Mouse (Mus musculus) MEL (cell line): Measurements from ENCODE around the gene Cic. TPM values are rescaled to one million over a fixed set of nuclear protein-coding genes. Genes with fewer than 3 reads are reported as not detected.
A peak's percentile ranks its signal among the peaks of the same experiment; 100 is the strongest.

ENCODE experiments used
- DNase-seq: peaks from one replicate; pipeline ENCODE4 v3.0.0; 2011; ENCODE audit warnings: low read depth, low spot score
- H3K27ac ChIP-seq: 2 replicates; pipeline ENCODE4 v1.5.1; 2012; ENCODE audit warnings: low read depth, mild to moderate bottlenecking, control low read depth, low read length, moderate library complexity; ENCODE audit not compliant: control insufficient read depth
- H3K27me3 ChIP-seq, 2 experiments: fragments of 150-350 bp in 1 of 2; sonication (generic) in 1 of 2; 2 replicates each; pipeline ENCODE4 v1.6.1; 2012; ENCODE audit warnings: low read length in 2 of 2, mild to moderate bottlenecking in 2 of 2, improper control_type of control experiment in 1 of 2, moderate library complexity in 1 of 2; ENCODE audit not compliant: insufficient read depth in 2 of 2, control insufficient read depth in 1 of 2
- H3K36me3 ChIP-seq, 2 experiments: 2 replicates each; pipeline ENCODE4 v1.6.1; 2012 to 2014; ENCODE audit warnings: low read length in 2 of 2, improper control_type of control experiment in 1 of 2, inconsistent platforms in 1 of 2, mild to moderate bottlenecking in 1 of 2; ENCODE audit not compliant: insufficient read depth in 2 of 2, control insufficient read depth in 1 of 2
- H3K4me1 ChIP-seq, 2 experiments: fragments of 150-350 bp in 1 of 2; sonication (generic) in 1 of 2; 2 replicates each; pipeline ENCODE4 v1.6.1; 2012; ENCODE audit warnings: low read length in 2 of 2, improper control_type of control experiment in 1 of 2, mild to moderate bottlenecking in 1 of 2; ENCODE audit not compliant: insufficient read depth in 2 of 2, control insufficient read depth in 1 of 2
- H3K4me3 ChIP-seq, 2 experiments: fragments of 150-350 bp in 1 of 2; sonication (generic) in 1 of 2; 2 replicates each; pipeline ENCODE4 v1.5.1; 2012; ENCODE audit warnings: low read depth in 2 of 2, low read length in 2 of 2, mild to moderate bottlenecking in 2 of 2, moderate library complexity in 2 of 2, control low read depth in 1 of 2, improper control_type of control experiment in 1 of 2; ENCODE audit not compliant: control insufficient read depth in 1 of 2, insufficient read depth in 1 of 2
- H3K79me2 ChIP-seq: 2 replicates; pipeline ENCODE4 v1.6.1; 2012; ENCODE audit warnings: mild to moderate bottlenecking, low read length, moderate library complexity; ENCODE audit not compliant: control insufficient read depth, poor library complexity, insufficient read depth
- H3K9ac ChIP-seq: 2 replicates; pipeline ENCODE4 v1.6.1; 2012; ENCODE audit warnings: low read depth, mild to moderate bottlenecking, control low read depth, low read length, moderate library complexity; ENCODE audit not compliant: control insufficient read depth, poor library complexity, severe bottlenecking
- H3K9me3 ChIP-seq: fragments of 150-350 bp; sonication (generic); replicated peaks from 2 replicates; pipeline ENCODE4 v1.6.1; 2012; ENCODE audit warnings: mild to moderate bottlenecking, low read length, improper control_type of control experiment, moderate library complexity; ENCODE audit not compliant: insufficient read depth
- BHLHE40 ChIP-seq: IDR thresholded peaks from 2 replicates; pipeline ENCODE4 v1.6.1; 2012; ENCODE audit warnings: low read depth, mild to moderate bottlenecking, inconsistent platforms, low read length, improper control_type of control experiment, borderline replicate concordance
- CTCF ChIP-seq, 3 experiments: IDR thresholded peaks in 2 of 3; conservative IDR thresholded peaks in 1 of 3; 2 replicates each; pipeline ENCODE4 v1.5.1; 2011 to 2012; ENCODE audit warnings: low read length in 3 of 3, low read depth in 2 of 3, mild to moderate bottlenecking in 2 of 3, improper control_type of control experiment in 1 of 3, inconsistent platforms in 1 of 3, mixed read lengths in 1 of 3, moderate library complexity in 1 of 3; ENCODE audit not compliant: control insufficient read depth in 1 of 3, insufficient read depth in 1 of 3, poor library complexity in 1 of 3, severe bottlenecking in 1 of 3
- E2F4 ChIP-seq: IDR thresholded peaks from 2 replicates; pipeline ENCODE4 v1.6.1; 2011; ENCODE audit warnings: low read depth, low read length, improper control_type of control experiment, borderline replicate concordance
- ELF1 ChIP-seq: IDR thresholded peaks from 2 replicates; pipeline ENCODE4 v1.6.1; 2014; ENCODE audit warnings: low read depth, mild to moderate bottlenecking, inconsistent platforms, low read length, improper control_type of control experiment, moderate library complexity
- EP300 ChIP-seq, 2 experiments: IDR thresholded peaks; 2 replicates each; pipeline ENCODE4 v1.6.1; 2011; ENCODE audit warnings: improper control_type of control experiment in 2 of 2, low read length in 2 of 2, low read depth in 1 of 2, mild to moderate bottlenecking in 1 of 2
- ETS1 ChIP-seq: IDR thresholded peaks from 2 replicates; pipeline ENCODE4 v1.6.1; 2012; ENCODE audit warnings: low read depth, mild to moderate bottlenecking, inconsistent platforms, low read length, improper control_type of control experiment, moderate library complexity
- GATA1 ChIP-seq: IDR thresholded peaks from 2 replicates; pipeline ENCODE4 v1.6.1; 2011; ENCODE audit warnings: low read depth, low read length, improper control_type of control experiment
- HCFC1 ChIP-seq: IDR thresholded peaks from 2 replicates; pipeline ENCODE4 v1.6.1; 2012; ENCODE audit warnings: low read depth, mild to moderate bottlenecking, inconsistent platforms, low read length, improper control_type of control experiment, moderate library complexity
- JUND ChIP-seq: IDR thresholded peaks from 2 replicates; pipeline ENCODE4 v1.6.1; 2011; ENCODE audit warnings: low read depth, mild to moderate bottlenecking, improper control_type of control experiment, low read length
- KAT2A ChIP-seq: conservative IDR thresholded peaks from 2 replicates; pipeline ENCODE4 v1.6.1; 2012; ENCODE audit warnings: low read depth, low read length, improper control_type of control experiment, inconsistent platforms
- MAFK ChIP-seq: IDR thresholded peaks from 2 replicates; pipeline ENCODE4 v1.6.1; 2011; ENCODE audit warnings: low read depth, mild to moderate bottlenecking, low read length, improper control_type of control experiment, borderline replicate concordance
- MAZ ChIP-seq: IDR thresholded peaks from 2 replicates; pipeline ENCODE4 v1.6.1; 2012; ENCODE audit warnings: low read depth, mild to moderate bottlenecking, inconsistent platforms, low read length, improper control_type of control experiment
- MEF2A ChIP-seq: IDR thresholded peaks from 2 replicates; pipeline ENCODE4 v1.6.1; 2014; ENCODE audit warnings: low read depth, mild to moderate bottlenecking, inconsistent platforms, low read length, improper control_type of control experiment; ENCODE audit not compliant: poor library complexity, insufficient replicate concordance, severe bottlenecking; ENCODE audit errors: extremely low read depth
- MXI1 ChIP-seq: IDR thresholded peaks from 2 replicates; pipeline ENCODE4 v1.6.1; 2011; ENCODE audit warnings: mild to moderate bottlenecking, low read depth, low read length, improper control_type of control experiment
- NELFE ChIP-seq: IDR thresholded peaks from 2 replicates; pipeline ENCODE4 v1.6.1; 2011; ENCODE audit warnings: low read depth, low read length, improper control_type of control experiment
- NRF1 ChIP-seq: IDR thresholded peaks from 2 replicates; pipeline ENCODE4 v1.6.1; 2014; ENCODE audit warnings: low read depth, mild to moderate bottlenecking, inconsistent platforms, low read length, improper control_type of control experiment, moderate library complexity; ENCODE audit not compliant: poor library complexity, insufficient read depth, severe bottlenecking
- POLR2A ChIP-seq, 2 experiments: IDR thresholded peaks; 2 replicates each; pipeline ENCODE4 v1.6.1; 2011 to 2012; ENCODE audit warnings: low read length in 2 of 2, mild to moderate bottlenecking in 2 of 2, control low read depth in 1 of 2, improper control_type of control experiment in 1 of 2, low read depth in 1 of 2, moderate library complexity in 1 of 2; ENCODE audit not compliant: control insufficient read depth in 1 of 2, insufficient read depth in 1 of 2, poor library complexity in 1 of 2
- POLR2AphosphoS2 ChIP-seq: IDR thresholded peaks from 2 replicates; pipeline ENCODE4 v1.6.1; 2011; ENCODE audit warnings: low read length, improper control_type of control experiment
- RAD21 ChIP-seq: IDR thresholded peaks from 2 replicates; pipeline ENCODE4 v1.6.1; 2011; ENCODE audit warnings: mild to moderate bottlenecking, low read depth, low read length, improper control_type of control experiment
- SIN3A ChIP-seq: IDR thresholded peaks from 2 replicates; pipeline ENCODE4 v1.6.1; 2012; ENCODE audit warnings: low read length, improper control_type of control experiment, inconsistent platforms
- SMC3 ChIP-seq: IDR thresholded peaks from 2 replicates; pipeline ENCODE4 v1.6.1; 2011; ENCODE audit warnings: low read depth, low read length, improper control_type of control experiment
- TAL1 ChIP-seq: IDR thresholded peaks from 2 replicates; pipeline ENCODE4 v1.6.1; 2012; ENCODE audit warnings: mild to moderate bottlenecking, inconsistent platforms, low read length, moderate library complexity, mixed read lengths
- TBP ChIP-seq: IDR thresholded peaks from 2 replicates; pipeline ENCODE4 v1.8.0; 2011; ENCODE audit warnings: low read depth, low read length, improper control_type of control experiment
- TCF12 ChIP-seq: IDR thresholded peaks from 2 replicates; pipeline ENCODE4 v1.6.1; 2014; ENCODE audit warnings: low read depth, mild to moderate bottlenecking, inconsistent platforms, low read length, improper control_type of control experiment, moderate library complexity
- UBTF ChIP-seq: IDR thresholded peaks from 2 replicates; pipeline ENCODE4 v1.6.1; 2012; ENCODE audit warnings: low read depth, mild to moderate bottlenecking, inconsistent platforms, low read length, improper control_type of control experiment, moderate library complexity, borderline replicate concordance; ENCODE audit not compliant: insufficient read depth
- USF1 ChIP-seq: IDR thresholded peaks from 2 replicates; pipeline ENCODE4 v1.6.1; 2014; ENCODE audit warnings: low read depth, mild to moderate bottlenecking, inconsistent platforms, low read length, improper control_type of control experiment, moderate library complexity
- USF2 ChIP-seq, 2 experiments: IDR thresholded peaks; 2 replicates each; pipeline ENCODE4 v1.6.1; 2011 to 2012; ENCODE audit warnings: improper control_type of control experiment in 2 of 2, low read length in 2 of 2, borderline replicate concordance in 1 of 2, inconsistent platforms in 1 of 2, low read depth in 1 of 2, mild to moderate bottlenecking in 1 of 2; ENCODE audit not compliant: insufficient read depth in 1 of 2
- ZKSCAN1 ChIP-seq: IDR thresholded peaks from 2 replicates; pipeline ENCODE4 v1.6.1; 2012; ENCODE audit warnings: low read depth, mild to moderate bottlenecking, inconsistent platforms, low read length, improper control_type of control experiment, moderate library complexity
- ZMIZ1 ChIP-seq: IDR thresholded peaks from 2 replicates; pipeline ENCODE4 v1.6.1; 2012; ENCODE audit warnings: low read depth, mild to moderate bottlenecking, inconsistent platforms, low read length, improper control_type of control experiment, moderate library complexity
- ZNF384 ChIP-seq: IDR thresholded peaks from 2 replicates; pipeline ENCODE4 v1.6.1; 2012; ENCODE audit warnings: low read depth, mild to moderate bottlenecking, inconsistent platforms, low read length, improper control_type of control experiment
- polyA plus RNA-seq, 2 experiments: library from polyadenylated mRNA; stranded (reverse) in 1 of 2; unstranded in 1 of 2; fragments of >175 nt in 1 of 2; fragments of >200 nt in 1 of 2; gene quantifications; 2 replicates each; pipeline versions ENCODE4 v1.2.1 to v1.2.4; 2012; ENCODE audit warnings: low replicate concordance in 2 of 2, low read depth in 1 of 2; ENCODE audit not compliant: insufficient read length in 2 of 2, insufficient read depth in 1 of 2, missing spikeins in 1 of 2
- total RNA-seq: library from RNA; depleted of rRNA; stranded (reverse); fragments of 300-350 nt; gene quantifications from 2 replicates; pipeline ENCODE4 v1.2.3, GENCODE M21; 2012

Cic gene
- total and polyA plus RNA-seq, 3 experiments: 56.6 to 157 (median 157) TPM

GRCm38 (mm10) chr7:25219416-25219750 is 48.1 kb upstream of the Cic start:
- H3K9me3 ChIP-seq: no peaks in the 10 kb centered on the region
- peak overlapping the region; percentile 56 for H3K27ac ChIP-seq
- TF ChIP-seq USF2 (IDR thresholded peaks at IDR 0.05; ENCODE audit: borderline replicate concordance in 1 of 2, insufficient read depth in 1 of 2, low read depth in 1 of 2, low read length in 2 of 2): no peak
- TF ChIP-seq HCFC1: no peak
- TF ChIP-seq MXI1: no peak
- TF ChIP-seq MAFK: no peak
- no peak for TF ChIP-seq TCF12
- TF ChIP-seq, all 39 proteins: peak for 0
- peaks cover 37% of the 10 kb centered on the region for H3K79me2 ChIP-seq
- H3K27me3 ChIP-seq: no peaks in the 10 kb centered on the region
- H3K4me1 ChIP-seq: peaks cover 0 to 24% of the 10 kb centered on the region in 2 experiments; a peak in 3 of 4 replicates
- peaks cover 3 to 21% of the 10 kb centered on the region in 2 experiments; a peak in 3 of 4 replicates for H3K36me3 ChIP-seq
- no peak for DNase-seq
- peak overlapping the region; percentile 77 for H3K9ac ChIP-seq
- H3K4me3 ChIP-seq: peak overlapping the region; percentile 75 to 87

GRCm38 (mm10) chr7:25219756-25220456 is 47.6 kb upstream of the Cic start:
- H3K9me3 ChIP-seq: no peaks in the 10 kb centered on the region
- H3K9ac ChIP-seq: peak overlapping the region; percentile 82
- H3K4me3 ChIP-seq: peak overlapping the region; percentile 75 to 87
- peaks cover 37% of the 10 kb centered on the region for H3K79me2 ChIP-seq
- no peaks in the 10 kb centered on the region for H3K27me3 ChIP-seq
- peaks cover 0 to 21% of the 10 kb centered on the region in 2 experiments; a peak in 3 of 4 replicates for H3K4me1 ChIP-seq
- peak; percentile 98 for DNase-seq
- peak overlapping the region; percentile 95 for H3K27ac ChIP-seq
- peaks cover 3 to 21% of the 10 kb centered on the region in 2 experiments; a peak in 2 of 4 replicates for H3K36me3 ChIP-seq
- TF ChIP-seq EP300 (IDR thresholded peaks at IDR 0.05; ENCODE audit: low read depth in 1 of 2, low read length in 2 of 2) (peak in 1 of 2 experiments; percentile 12; a peak in 2 of 4 replicates), JUND (no peak), ELF1 (peak; percentile 60), ETS1 (peak; percentile 38; the same call in 1 of the 2 replicates), ZKSCAN1 (no peak), HCFC1 (peak; percentile 71), SIN3A (peak; percentile 65), TBP (peak; percentile 87), BHLHE40 (no peak), UBTF (no peak), MEF2A (0 out of 2 replicates have a peak, but pooled peaks have one; percentile 26), MAZ (no peak), CTCF (IDR thresholded peaks at IDR 0.05 in 2 of 3, conservative IDR thresholded peaks at IDR 0.05 in 1 of 3; ENCODE audit: control insufficient read depth in 1 of 3, insufficient read depth in 1 of 3, low read depth in 2 of 3, low read length in 3 of 3, poor library complexity in 1 of 3, severe bottlenecking in 1 of 3) (no peak), ZNF384 (no peak), MAFK (no peak), GATA1 (no peak), ZMIZ1 (peak; percentile 73), E2F4 (no peak), USF1 (no peak; the same call in none of the 2 replicates), RAD21 (no peak), NRF1 (peak; percentile 97), SMC3 (no peak), TAL1 (no peak), POLR2A (IDR thresholded peaks at IDR 0.05; ENCODE audit: control insufficient read depth in 1 of 2, insufficient read depth in 1 of 2, low read depth in 1 of 2, low read length in 2 of 2, poor library complexity in 1 of 2) (peak; percentile 65 to 94; a peak in 3 of 4 replicates), NELFE (peak; percentile 88), POLR2AphosphoS2 (peak; percentile 94), KAT2A (no peak)
